Mouse (Mus musculus) heart, embryonic 11.5 days (tissue): ENCODE measurements around the gene Noxred1. TPM values are rescaled to one million over a fixed set of nuclear protein-coding genes. Genes with fewer than 3 reads are reported as not detected.

Source experiments
- ATAC-seq: fragments of 200-750 bp; cut with Nextera tagmentation; replicated peaks from 2 replicates; pipeline ENCODE4 v1.8.0; 2017; ENCODE audit warnings: moderate library complexity; ENCODE audit not compliant: insufficient number of reproducible peaks, low FRiP score, low TSS enrichment
- H3K27ac ChIP-seq: fragments of 300-500 bp; sonication (generic); 2 replicates; pipeline ENCODE4 v1.5.1; 2014; ENCODE audit warnings: mild to moderate bottlenecking, low read depth, low read length
- H3K27me3 ChIP-seq: fragments of 300-500 bp; sonication (generic); 2 replicates; pipeline ENCODE4 v1.6.1; 2014; ENCODE audit warnings: mild to moderate bottlenecking, low read length, mixed read lengths; ENCODE audit not compliant: control insufficient read depth, insufficient read depth
- H3K36me3 ChIP-seq: fragments of 300-500 bp; sonication (generic); 2 replicates; pipeline ENCODE4 v1.6.1; 2014; ENCODE audit warnings: mild to moderate bottlenecking, low read length, moderate library complexity, mixed read lengths; ENCODE audit not compliant: control insufficient read depth, insufficient read depth
- H3K4me1 ChIP-seq: fragments of 300-500 bp; sonication (generic); 2 replicates; pipeline ENCODE4 v1.6.1; 2014; ENCODE audit warnings: low read length; ENCODE audit not compliant: control insufficient read depth, insufficient read depth
- H3K4me2 ChIP-seq: fragments of 300-500 bp; sonication (generic); 2 replicates; pipeline ENCODE4 v1.6.1; 2014; ENCODE audit warnings: mild to moderate bottlenecking, moderate library complexity
- H3K4me3 ChIP-seq: fragments of 300-500 bp; sonication (generic); 2 replicates; pipeline ENCODE4 v1.5.1; 2014; ENCODE audit warnings: low read depth, low read length
- H3K9ac ChIP-seq: fragments of 300-500 bp; sonication (generic); 2 replicates; pipeline ENCODE4 v1.6.1; 2014; ENCODE audit warnings: mild to moderate bottlenecking, low read depth, low read length, moderate library complexity
- H3K9me3 ChIP-seq: fragments of 300-500 bp; sonication (generic); replicated peaks from 2 replicates; pipeline ENCODE4 v1.6.1; 2016; ENCODE audit warnings: low read length; ENCODE audit not compliant: control insufficient read depth
- WGBS: fragments of 180-500 bp; shearing (Covaris S2); extraction: QIAGEN DNeasy Blood & Tissue Kit; methylation state at CpG from one replicate; pipeline ENCODE4 v1.1.7; 2014; ENCODE audit not compliant: insufficient replicate concordance; 5-methylcytosine and 5-hydroxymethylcytosine counted together
- polyA plus RNA-seq: library from polyadenylated mRNA; unstranded; fragments of >200 nt; fragmentation: Nextera tagmentation; extraction: Ambion mirVana; gene quantifications from 2 replicates; pipeline ENCODE4 v1.2.1, GENCODE M21; 2014

The Noxred1 gene
- polyA plus RNA-seq, 1 experiment from 2014 or later, result 1.2 TPM

DNA sequence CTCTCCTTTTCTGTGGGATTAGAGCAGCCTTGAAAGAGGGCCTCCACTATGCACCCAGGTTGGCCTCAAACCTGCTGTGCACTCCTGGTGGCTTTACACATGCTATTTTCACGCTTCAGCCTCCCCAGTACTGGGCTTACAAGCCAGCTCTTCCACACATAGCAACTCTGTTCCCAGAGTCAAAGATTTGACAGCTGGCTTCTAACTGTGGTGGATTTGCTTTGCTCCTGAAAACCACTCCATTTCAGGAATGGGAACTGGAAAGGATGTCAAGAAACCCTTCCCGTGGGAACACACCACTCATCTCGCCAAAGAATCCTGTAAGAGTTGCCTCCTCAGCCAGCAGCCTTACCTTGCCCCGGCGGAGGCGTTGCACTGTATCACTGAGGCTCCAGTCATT lies 15.3 kb upstream of the Noxred1 start:
- Histone ChIP-seq H3K27ac (no peak overlapping the region), H3K36me3 (peaks cover 44% of the 10 kb centered on the region)
- 90% methylated on average over 6 of the region's 6 CpGs for WGBS

GRCm38 (mm10) chr12:87250161-87250560 lies 11.6 kb upstream of the Noxred1 start:
- ATAC-seq, result no peak
- H3K4me2 ChIP-seq, result no peak overlapping the region
- H3K36me3 ChIP-seq, result peaks cover 35% of the 10 kb centered on the region

More for the DNA sequence above, 15.3 kb upstream of the Noxred1 start:
- Histone ChIP-seq H3K4me3 (no peak overlapping the region), H3K4me2 (no peak overlapping the region), H3K27me3 (no peaks in the 10 kb centered on the region), H3K9me3 (no peaks in the 10 kb centered on the region; the same call in 1 of the 2 replicates), H3K4me1 (no peaks in the 10 kb centered on the region), H3K9ac (no peak overlapping the region)
- no peak for ATAC-seq

GRCm38 (mm10) chr12:87236882-87237483 lies 1.5 kb downstream of the Noxred1 start:
- H3K4me1 ChIP-seq, result no peaks in the 10 kb centered on the region
- H3K27ac ChIP-seq, result no peak overlapping the region
- 86% methylated on average over 5 of the region's 5 CpGs for WGBS
- no peak for ATAC-seq
- no peaks in the 10 kb centered on the region for H3K9me3 ChIP-seq
- no peak overlapping the region for H3K4me2 ChIP-seq
- no peak overlapping the region for H3K4me3 ChIP-seq
- H3K9ac ChIP-seq, result no peak overlapping the region
- peaks cover 9% of the 10 kb centered on the region for H3K36me3 ChIP-seq
- H3K27me3 ChIP-seq, result no peaks in the 10 kb centered on the region

More at GRCm38 (mm10) chr12:87250161-87250560, 11.6 kb upstream of the Noxred1 start:
- Histone ChIP-seq H3K27ac (no peak overlapping the region), H3K4me1 (no peaks in the 10 kb centered on the region), H3K4me3 (no peak overlapping the region), H3K27me3 (no peaks in the 10 kb centered on the region), H3K9me3 (no peaks in the 10 kb centered on the region; the same call in 1 of the 2 replicates), H3K9ac (no peak overlapping the region)
- 89% methylated on average over 6 of the region's 6 CpGs for WGBS

GRCm38 (mm10) chr12:87230379-87230895 lies 8.1 kb downstream of the Noxred1 start:
- ATAC-seq, result no peak
- no peaks in the 10 kb centered on the region for H3K9me3 ChIP-seq

GRCm38 (mm10) chr12:87229633-87230032 lies 8.9 kb downstream of the Noxred1 start:
- no peaks in the 10 kb centered on the region for H3K27me3 ChIP-seq
- H3K27ac ChIP-seq, result no peak overlapping the region
- ATAC-seq, result no peak
- no peaks in the 10 kb centered on the region for H3K36me3 ChIP-seq
- 87% methylated on average over 2 of the region's 2 CpGs for WGBS
- no peak overlapping the region for H3K4me2 ChIP-seq
- no peak overlapping the region for H3K4me3 ChIP-seq
- H3K9ac ChIP-seq, result no peak overlapping the region
- no peaks in the 10 kb centered on the region for H3K4me1 ChIP-seq
- no peaks in the 10 kb centered on the region for H3K9me3 ChIP-seq

More at GRCm38 (mm10) chr12:87230379-87230895, 8.1 kb downstream of the Noxred1 start:
- Histone ChIP-seq H3K36me3 (no peaks in the 10 kb centered on the region), H3K27me3 (no peaks in the 10 kb centered on the region), H3K4me1 (no peaks in the 10 kb centered on the region), H3K9ac (no peak overlapping the region), H3K4me2 (no peak overlapping the region), H3K4me3 (no peak overlapping the region), H3K27ac (no peak overlapping the region)

DNA sequence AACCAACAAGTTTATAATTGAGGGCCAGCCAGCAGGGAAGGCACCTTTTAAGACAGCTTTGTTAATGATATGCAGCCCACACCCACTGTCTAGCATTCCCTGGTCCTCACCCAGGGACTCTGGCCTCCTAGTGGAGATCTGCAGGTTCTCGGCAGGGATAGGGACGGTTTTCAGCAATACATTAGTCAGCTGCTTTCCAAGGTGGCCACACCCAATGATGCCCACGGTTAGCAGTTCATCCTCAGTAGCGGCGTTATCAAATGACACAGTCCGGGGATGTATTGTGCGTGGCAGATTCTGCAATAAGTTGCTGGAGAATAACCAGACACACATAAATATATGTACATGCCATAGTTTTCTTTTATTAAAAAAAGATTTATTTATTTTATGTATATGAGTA lies 11.7 kb downstream of the Noxred1 start:
- no peaks in the 10 kb centered on the region for H3K4me1 ChIP-seq
- H3K4me2 ChIP-seq, result no peak overlapping the region
- H3K4me3 ChIP-seq, result no peak overlapping the region
- ATAC-seq, result no peak
- H3K9ac ChIP-seq, result no peak overlapping the region
- WGBS, result 71% methylated on average over 7 of the region's 7 CpGs
- H3K27me3 ChIP-seq, result no peaks in the 10 kb centered on the region
- no peak overlapping the region for H3K27ac ChIP-seq
- no peaks in the 10 kb centered on the region for H3K36me3 ChIP-seq
- H3K9me3 ChIP-seq, result no peaks in the 10 kb centered on the region

DNA sequence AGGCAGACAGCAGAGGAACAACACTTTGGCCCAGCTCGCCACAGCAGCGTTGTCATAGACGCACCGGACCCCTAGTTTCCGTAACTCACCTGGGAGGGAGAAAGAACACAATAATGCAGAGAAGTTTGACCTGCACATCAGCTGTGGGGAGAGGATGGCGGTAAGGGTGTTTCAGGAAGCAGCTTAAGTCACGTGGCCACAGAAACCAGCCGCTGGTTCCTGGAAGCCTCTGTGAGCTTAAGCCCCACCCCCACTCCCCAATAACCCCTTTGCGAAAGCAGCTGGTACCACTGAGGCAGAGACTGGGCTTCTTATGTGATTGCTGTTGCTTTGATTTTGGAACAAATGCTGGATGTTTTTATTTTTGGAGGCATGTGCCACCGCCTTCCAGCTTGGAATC lies 13.6 kb downstream of the Noxred1 start:
- WGBS, result 56% methylated on average over 10 of the region's 10 CpGs
- Histone ChIP-seq H3K4me3 (no peak overlapping the region), H3K4me1 (no peaks in the 10 kb centered on the region), H3K4me2 (peak overlapping the region; percentile 40), H3K27ac (no peak overlapping the region), H3K9ac (no peak overlapping the region), H3K27me3 (no peaks in the 10 kb centered on the region), H3K36me3 (no peaks in the 10 kb centered on the region), H3K9me3 (no peaks in the 10 kb centered on the region)
- no peak for ATAC-seq

GRCm38 (mm10) chr12:87219362-87219761 lies 19.2 kb downstream of the Noxred1 start:
- peaks cover 3% of the 10 kb centered on the region; the same call in 1 of the 2 replicates for H3K4me1 ChIP-seq
- no peak for ATAC-seq
- WGBS, result 61% methylated on average over 7 of the region's 7 CpGs

DNA sequence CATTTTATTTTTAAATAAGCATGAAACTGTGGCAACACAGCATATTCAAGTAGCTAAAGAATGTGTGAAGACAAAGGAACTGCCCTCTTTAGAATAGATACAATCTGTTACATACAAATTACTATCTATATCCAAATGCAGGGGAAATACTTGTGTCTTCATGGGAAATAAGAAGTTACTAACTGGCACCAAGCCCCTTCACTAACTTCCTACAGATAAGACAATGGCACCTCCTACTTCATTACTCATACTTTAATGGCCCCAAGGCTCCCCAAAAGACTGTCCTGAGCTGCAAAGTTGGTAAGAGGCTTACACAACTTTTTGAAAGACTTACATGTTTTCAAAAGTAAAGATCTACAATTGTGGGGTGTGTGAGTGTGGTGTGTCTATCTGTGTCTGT lies 20.9 kb downstream of the Noxred1 start:
- H3K9me3 ChIP-seq, result no peaks in the 10 kb centered on the region
- ATAC-seq, result no peak

More at GRCm38 (mm10) chr12:87219362-87219761, 19.2 kb downstream of the Noxred1 start:
- Histone ChIP-seq H3K27me3 (no peaks in the 10 kb centered on the region), H3K4me3 (no peak overlapping the region), H3K27ac (no peak overlapping the region), H3K9me3 (no peaks in the 10 kb centered on the region), H3K36me3 (no peaks in the 10 kb centered on the region), H3K9ac (no peak overlapping the region), H3K4me2 (no peak overlapping the region)

More for the DNA sequence above, 20.9 kb downstream of the Noxred1 start:
- Histone ChIP-seq H3K36me3 (no peaks in the 10 kb centered on the region), H3K4me3 (no peak overlapping the region), H3K27me3 (no peaks in the 10 kb centered on the region), H3K4me1 (peaks cover 3% of the 10 kb centered on the region; the same call in 1 of the 2 replicates), H3K27ac (no peak overlapping the region), H3K4me2 (no peak overlapping the region), H3K9ac (no peak overlapping the region)
